Mouse (Mus musculus) urinary bladder, adult 18-20 months (tissue): Measurements from ENCODE around the gene Agpat1.
A peak's percentile ranks its signal among the peaks of the same experiment; 100 is the strongest.

Experiments used
- DNase-seq, 2 experiments: peaks; one replicate each; pipeline ENCODE4 v3.0.0; 2022; ENCODE audit warnings: low spot score in 2 of 2, mixed read lengths in 2 of 2

Agpat1 gene

DNA sequence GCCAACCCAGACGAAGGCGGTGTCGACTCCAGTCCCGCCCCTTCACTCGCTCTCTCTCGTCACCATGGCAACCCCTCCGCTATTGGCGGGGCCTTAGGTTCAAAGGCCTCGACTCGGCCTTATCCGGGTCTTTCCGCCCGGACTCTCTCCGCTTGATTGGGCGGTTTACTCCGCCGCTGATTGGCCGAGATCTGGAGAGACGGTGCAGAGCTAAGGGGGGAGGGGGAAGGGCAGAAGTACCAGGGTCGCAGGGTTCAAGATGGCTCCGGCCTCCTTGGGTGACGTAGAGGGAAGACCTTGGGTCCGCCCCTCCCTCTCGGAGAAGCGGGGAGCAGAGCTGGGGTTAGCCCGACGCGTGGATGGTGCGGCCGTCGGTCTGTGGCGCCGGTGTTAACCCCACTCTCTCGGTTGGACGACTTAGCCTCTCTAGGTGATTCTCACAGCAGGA is at the start of gene Agpat1:
Gene Agpat1, plus strand, starts transcription at position 202 of the 448 bp plus-strand sequence.
- DNase-seq = peak; percentile 80 to 98

GRCm38 (mm10) chr17:34555483-34555882 is 48.6 kb upstream of the Agpat1 start:
- peak; percentile 66 to 72 for DNase-seq

DNA sequence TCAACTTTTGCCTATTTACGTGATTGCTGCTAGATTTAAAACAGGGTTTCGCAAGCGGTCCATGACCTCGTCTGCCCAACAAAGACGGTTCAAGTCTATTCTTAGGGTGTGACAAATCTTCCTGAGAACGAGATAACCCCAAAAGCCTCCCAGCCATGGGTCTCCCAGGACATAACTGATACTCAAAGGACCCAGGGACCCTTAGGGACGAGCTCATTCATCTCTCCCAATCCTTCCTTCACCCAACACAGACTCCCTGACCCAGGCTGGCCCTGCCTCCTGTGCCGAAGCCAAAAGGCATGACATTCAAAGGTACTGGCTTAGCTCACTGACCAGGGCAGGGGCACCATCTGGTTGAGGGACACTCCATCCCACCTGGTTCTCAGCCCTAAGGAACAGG is 47.7 kb upstream of the Agpat1 start:
- DNase-seq = no peak

DNA sequence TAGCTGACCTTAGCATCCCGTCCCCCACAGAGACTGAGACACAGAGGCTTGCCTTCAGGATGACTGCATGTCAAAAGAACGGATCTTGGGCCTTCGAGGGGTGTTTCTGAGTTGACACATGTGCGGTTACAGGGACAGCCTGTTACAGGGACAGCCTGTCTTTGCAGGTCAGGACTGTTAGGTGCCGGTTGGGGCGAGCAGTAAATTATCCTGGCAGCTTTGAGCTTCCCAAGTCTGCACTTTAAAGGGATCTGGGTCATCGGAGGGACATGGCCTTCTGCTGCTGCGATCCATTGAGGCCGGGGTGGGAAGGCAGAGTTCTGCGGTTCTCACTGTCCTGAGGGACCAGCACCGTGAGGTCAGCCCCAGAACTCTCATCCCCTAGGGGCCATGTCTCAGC is 46.7 kb upstream of the Agpat1 start:
- no peak for DNase-seq

- DNase-seq = no peak
These were observed 44.9 kb upstream of the Agpat1 start for GRCm38 (mm10) chr17:34559116-34559515.

GRCm38 (mm10) chr17:34559895-34560294 is 44.2 kb upstream of the Agpat1 start:
- no peak for DNase-seq

DNA sequence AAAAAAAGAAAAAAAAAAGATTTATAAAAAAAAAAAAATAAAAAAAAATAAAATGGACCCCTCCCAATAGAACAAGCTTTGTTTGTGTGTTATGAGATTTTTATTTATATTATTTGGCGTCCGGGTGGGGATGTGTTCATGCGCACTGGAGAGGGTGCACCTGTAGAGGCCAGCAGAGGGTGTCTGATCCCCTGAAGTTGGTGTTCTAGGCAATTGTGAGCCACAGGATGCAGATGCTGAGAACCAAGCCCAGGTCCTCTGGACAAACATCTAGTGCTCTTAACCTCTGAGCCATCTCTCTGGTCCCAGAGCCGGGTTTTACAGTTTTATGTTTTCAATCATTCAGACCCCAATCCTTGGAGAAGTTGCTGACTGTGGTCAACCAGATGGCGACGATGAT is 43.6 kb upstream of the Agpat1 start:
- DNase-seq = no peak

DNA sequence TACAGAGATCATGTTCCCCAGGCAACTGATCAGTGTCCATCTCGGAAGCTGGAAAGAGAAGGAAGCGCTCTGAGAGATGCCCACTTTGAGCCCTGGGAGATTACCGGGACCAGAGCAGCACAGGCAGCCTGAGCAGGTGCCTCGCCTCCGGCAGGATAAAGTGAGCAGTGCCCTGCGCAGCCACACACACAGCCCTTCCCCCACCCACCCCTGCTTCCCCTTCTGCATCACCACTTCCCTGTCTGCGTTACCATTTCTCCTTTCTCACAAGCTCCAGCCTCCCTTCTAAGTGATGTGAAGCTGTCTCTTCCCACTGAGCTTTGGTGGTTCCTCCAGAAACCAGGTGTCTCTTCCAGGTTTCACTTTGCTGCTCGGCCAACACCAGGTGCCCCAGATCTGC is 42.9 kb upstream of the Agpat1 start:
- DNase-seq = no peak

DNA sequence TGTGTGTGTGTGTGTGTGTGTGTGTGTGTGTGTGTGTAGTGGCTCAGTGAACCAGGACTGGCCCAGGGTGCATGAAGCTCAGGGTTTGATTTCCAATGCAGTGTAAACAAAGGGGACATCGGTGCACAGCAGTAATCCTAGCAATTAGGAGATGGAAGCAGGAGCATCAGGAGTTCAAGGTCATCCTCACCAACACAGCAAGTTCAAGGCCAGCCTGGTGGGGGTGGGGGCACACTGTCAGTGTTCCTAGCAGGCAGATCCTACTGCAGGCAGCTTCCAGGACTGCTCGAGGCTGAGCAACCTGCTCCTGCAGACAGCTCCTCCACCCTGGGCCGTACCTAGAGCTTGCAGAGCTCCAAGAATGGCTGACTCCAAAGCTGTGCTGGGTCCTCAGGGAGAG is 41.5 kb upstream of the Agpat1 start:
- DNase-seq = no peak

- DNase-seq = no peak
These were observed 40.7 kb upstream of the Agpat1 start for GRCm38 (mm10) chr17:34563354-34563753.

DNA sequence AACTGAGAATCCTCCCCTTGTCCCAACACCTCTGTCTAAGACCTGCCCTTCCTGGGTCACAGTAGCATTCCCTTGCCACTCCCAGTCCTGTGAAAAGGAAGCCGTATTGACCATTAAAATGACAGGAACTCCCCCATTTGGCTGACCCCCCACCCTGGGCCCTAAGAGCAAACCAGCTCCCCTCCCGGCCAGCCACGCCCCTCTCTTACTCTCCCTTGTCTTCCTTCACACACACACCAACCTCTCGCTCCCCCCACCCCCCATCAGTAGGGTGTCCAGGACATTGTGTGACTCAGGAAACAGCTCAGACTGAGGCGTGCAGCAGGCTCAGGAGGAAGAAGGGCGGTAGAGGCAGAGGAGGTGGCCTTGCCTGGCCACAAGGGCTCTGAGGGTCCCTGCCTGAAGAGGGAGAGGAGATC is 40.0 kb upstream of the Agpat1 start, which contains the start of gene Notch4:
Gene Notch4, plus strand, starts transcription at position 266 of the 419 bp plus-strand sequence.
- DNase-seq = no peak

DNA sequence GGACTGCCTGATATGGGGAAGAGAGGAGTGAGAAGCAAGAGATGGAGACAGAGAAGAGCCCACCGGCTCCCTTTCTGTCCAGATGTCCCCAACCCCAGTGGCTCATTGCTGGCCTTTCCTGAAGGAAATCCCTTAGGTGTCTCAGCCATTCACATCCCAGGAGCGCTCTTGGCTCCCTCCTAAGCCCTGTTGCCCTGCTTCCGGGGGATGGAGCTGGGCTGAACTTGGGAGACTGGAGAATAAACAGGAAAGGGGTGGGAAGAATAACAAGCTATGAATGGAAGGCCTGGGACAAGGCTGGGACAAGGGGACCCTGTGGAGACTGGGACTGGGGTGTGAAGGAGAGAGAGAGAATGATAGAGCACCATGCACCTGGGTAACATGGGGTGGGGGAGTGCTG is 39.3 kb upstream of the Agpat1 start:
- DNase-seq = no peak

DNA sequence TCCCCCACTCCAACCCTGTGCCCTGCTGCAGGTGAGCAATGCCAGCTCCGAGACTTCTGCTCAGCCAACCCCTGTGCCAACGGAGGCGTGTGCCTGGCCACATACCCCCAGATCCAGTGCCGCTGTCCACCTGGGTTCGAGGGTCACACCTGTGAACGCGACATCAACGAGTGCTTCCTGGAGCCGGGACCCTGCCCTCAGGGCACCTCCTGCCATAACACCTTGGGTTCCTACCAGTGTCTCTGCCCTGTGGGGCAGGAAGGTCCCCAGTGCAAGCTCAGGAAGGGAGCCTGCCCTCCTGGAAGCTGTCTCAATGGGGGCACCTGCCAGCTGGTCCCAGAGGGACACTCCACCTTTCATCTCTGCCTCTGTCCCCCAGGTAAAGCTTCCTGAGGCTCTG is 36.8 kb upstream of the Agpat1 start:
- no peak for DNase-seq

DNA sequence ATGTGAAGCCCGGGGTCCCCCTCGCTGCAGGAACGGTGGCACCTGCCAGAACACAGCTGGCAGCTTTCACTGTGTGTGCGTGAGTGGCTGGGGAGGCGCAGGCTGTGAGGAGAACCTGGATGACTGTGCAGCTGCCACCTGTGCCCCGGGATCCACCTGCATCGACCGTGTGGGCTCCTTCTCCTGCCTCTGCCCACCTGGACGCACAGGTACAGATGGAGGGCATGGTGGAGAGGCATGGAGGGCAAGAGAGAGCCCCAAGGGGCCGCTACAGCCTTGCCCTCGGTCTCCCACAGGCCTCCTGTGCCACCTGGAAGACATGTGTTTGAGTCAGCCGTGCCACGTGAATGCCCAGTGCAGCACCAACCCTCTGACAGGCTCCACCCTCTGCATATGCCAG is 35.6 kb upstream of the Agpat1 start:
- DNase-seq = no peak

GRCm38 (mm10) chr17:34569919-34570318 is 34.1 kb upstream of the Agpat1 start:
- no peak for DNase-seq

GRCm38 (mm10) chr17:34571875-34572274 is 32.2 kb upstream of the Agpat1 start:
- DNase-seq = no peak

DNA sequence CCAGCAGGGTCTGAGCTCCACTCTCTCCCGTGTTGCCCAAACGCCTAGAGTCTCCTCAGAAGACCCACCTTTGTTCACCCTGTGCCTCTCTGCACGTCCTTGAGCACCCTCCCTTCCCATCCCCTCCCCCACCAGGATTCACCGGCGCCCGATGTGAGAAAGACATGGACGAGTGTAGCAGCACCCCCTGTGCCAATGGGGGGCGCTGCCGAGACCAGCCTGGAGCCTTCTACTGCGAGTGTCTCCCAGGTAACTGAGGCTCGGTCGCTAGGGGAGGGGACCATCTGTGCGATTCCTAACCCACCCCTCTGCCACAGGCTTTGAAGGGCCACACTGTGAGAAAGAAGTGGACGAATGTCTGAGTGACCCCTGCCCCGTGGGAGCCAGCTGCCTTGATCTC is 31.7 kb upstream of the Agpat1 start:
- no peak for DNase-seq

DNA sequence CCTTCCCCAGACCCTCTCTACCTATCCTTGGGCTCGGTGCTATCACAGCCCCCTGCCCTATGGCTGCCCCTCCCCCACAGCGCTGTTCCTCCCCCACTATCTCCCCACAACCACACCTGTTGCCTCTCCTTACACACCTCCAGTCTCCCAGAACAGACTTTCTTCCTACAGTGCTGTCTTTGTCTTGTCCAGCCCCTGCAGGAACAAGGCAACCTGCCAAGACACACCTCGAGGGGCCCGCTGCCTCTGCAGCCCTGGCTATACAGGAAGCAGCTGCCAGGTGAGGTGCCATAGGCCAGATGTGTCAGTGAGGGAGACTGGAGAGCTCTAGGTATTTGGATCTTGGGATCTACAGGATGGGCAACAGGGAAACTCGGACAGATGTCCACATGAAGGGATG is 27.5 kb upstream of the Agpat1 start:
- no peak for DNase-seq

- no peak for DNase-seq
These were observed 26.0 kb upstream of the Agpat1 start for GRCm38 (mm10) chr17:34578070-34578469.

DNA sequence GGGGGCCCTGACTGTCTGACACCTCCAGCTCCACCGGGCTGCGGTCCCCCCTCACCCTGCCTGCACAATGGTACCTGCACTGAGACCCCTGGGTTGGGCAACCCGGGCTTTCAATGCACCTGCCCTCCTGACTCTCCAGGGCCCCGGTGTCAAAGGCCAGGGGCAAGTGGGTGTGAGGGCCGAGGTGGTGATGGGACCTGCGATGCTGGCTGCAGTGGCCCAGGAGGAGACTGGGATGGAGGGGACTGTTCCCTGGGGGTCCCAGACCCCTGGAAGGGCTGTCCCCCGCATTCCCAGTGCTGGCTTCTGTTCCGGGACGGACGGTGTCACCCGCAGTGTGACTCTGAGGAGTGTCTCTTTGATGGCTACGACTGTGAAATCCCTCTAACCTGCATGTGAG is 21.5 kb upstream of the Agpat1 start:
- no peak for DNase-seq

GRCm38 (mm10) chr17:34583397-34583796 is 20.7 kb upstream of the Agpat1 start:
- DNase-seq = no peak

DNA sequence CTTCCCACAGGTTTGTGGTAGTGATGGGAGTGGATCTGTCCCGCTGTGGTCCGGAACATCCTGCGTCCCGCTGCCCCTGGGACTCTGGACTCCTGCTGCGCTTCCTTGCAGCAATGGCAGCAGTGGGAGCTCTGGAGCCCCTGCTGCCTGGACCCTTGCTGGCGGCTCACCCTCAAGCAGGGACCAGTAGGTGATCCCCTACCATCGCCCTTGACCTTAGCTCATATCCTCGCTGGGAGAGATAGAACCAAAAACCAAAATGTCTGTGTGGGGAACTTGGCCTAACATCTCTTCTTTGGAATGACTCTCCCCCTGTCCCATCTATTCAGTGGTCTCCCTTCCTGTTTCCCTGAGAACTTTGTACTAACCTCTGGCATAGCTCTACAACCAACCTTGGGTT is 20.2 kb upstream of the Agpat1 start:
- no peak for DNase-seq

DNA sequence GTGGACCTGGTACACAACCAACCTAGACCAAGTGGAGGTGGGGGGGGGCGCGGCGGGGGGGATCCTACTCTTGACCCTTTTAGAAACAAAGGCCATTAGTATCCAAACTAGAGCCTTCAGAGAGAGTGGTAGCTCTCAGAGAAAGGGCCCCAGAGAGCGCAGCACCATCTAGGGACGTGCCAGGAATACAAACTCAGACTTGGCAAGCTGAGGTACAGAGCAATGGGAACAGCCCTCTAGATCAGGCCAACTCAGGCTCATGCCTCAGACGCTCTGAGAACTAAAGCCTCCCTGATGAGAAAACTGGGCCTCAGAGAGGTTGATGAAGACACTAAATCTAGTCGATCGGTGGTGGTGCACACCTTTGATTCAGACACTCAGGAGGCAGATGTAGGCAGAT is 18.9 kb upstream of the Agpat1 start:
- no peak for DNase-seq

DNA sequence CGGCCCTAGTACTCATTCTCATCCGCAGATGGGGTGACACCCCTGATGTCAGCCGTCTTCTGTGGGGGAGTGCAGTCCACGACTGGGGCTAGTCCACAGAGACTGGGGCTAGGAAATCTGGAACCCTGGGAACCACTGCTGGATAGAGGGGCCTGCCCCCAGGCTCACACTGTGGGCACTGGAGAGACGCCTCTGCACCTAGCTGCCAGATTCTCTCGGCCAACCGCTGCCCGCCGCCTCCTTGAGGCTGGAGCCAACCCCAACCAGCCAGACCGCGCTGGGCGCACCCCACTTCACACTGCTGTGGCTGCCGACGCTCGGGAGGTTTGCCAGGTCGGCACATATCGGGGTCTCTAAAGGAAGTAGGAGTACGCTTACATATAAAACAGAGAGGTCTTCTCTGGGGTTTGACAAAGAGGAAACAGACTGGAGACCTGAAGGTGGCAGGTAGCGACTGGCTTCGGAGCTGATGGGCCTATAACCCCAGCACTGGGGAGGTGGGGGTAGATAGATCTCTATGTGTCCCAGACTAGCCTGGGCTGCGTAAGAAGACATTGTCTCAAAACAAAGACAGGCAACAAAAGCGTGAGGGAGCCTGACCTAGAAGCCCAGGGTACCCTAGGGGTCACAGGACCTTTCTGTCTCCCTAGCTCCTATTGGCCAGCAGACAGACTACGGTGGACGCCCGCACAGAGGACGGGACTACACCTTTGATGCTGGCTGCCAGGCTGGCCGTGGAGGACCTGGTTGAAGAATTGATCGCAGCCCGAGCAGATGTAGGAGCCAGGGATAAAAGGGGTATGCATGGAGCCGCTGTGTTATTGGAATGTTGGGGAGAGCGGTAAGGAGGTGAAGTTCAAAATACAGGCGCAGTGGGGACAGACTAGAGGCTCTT is 17.9 kb upstream of the Agpat1 start:
- no peak for DNase-seq
